Mouse (Mus musculus): ENCODE results near the gene 1110051M20Rik.

GRCm38 (mm10) chr2:91229735-91230134, 214.8 kb downstream of the 1110051M20Rik start:
- TF ChIP-seq GABPA (IDR thresholded peaks at IDR 0.05; ENCODE audit: insufficient replicate concordance, low read depth, low read length) (no peak), CTCF (conservative IDR thresholded peaks at IDR 0.05 in 1 of 2, IDR thresholded peaks at IDR 0.05 in 1 of 2; ENCODE audit: low read depth in 2 of 2, low read length in 2 of 2) (no peak), POLR2A (IDR thresholded peaks at IDR 0.05; ENCODE audit: low read depth, low read length) (no peak)
